Mouse (Mus musculus) embryonic fibroblast, embryonic 13.5 days (primary cell): ENCODE data around the gene Gtf3c4. TPM values are rescaled to one million over a fixed set of nuclear protein-coding genes. Genes with fewer than 3 reads are reported as not detected.

Source experiments
- H3K27ac ChIP-seq: 2 replicates; pipeline ENCODE4 v1.5.1; 2012; ENCODE audit warnings: low read length, control low read depth, inconsistent platforms; ENCODE audit not compliant: insufficient read depth
- H3K4me1 ChIP-seq: 2 replicates; pipeline ENCODE4 v1.6.1; 2011; ENCODE audit warnings: low read length; ENCODE audit not compliant: control insufficient read depth, insufficient read depth
- H3K4me3 ChIP-seq: 2 replicates; pipeline ENCODE4 v1.5.1; 2011; ENCODE audit warnings: mild to moderate bottlenecking, control low read depth, low read length; ENCODE audit not compliant: insufficient read depth
- CTCF ChIP-seq: IDR thresholded peaks from 2 replicates; pipeline ENCODE4 v1.5.1; 2011; ENCODE audit warnings: mild to moderate bottlenecking, control low read depth, low read length, moderate library complexity, borderline replicate concordance; ENCODE audit not compliant: insufficient read depth
- POLR2A ChIP-seq: IDR thresholded peaks from 2 replicates; pipeline ENCODE4 v1.6.1; 2011; ENCODE audit warnings: low read depth, mild to moderate bottlenecking, control low read depth, low read length, moderate library complexity
- polyA plus RNA-seq: library from polyadenylated mRNA; stranded (reverse); fragments of >200 nt; gene quantifications from 2 replicates; pipeline ENCODE4 v1.2.4, GENCODE M21; 2011; ENCODE audit warnings: low read depth; ENCODE audit not compliant: missing spikeins, insufficient read length

Gene Gtf3c4
- polyA plus RNA-seq, 1 experiment, result 27.0 TPM

GRCm38 (mm10) chr2:28787067-28787619 lies 53.0 kb downstream of the Gtf3c4 start:
- Histone ChIP-seq H3K4me3 (no peak overlapping the region), H3K4me1 (no peaks in the 10 kb centered on the region), H3K27ac (no peak overlapping the region)
- TF ChIP-seq CTCF, result no peak
- no peak for TF ChIP-seq POLR2A

GRCm38 (mm10) chr2:28786355-28787066 lies 53.6 kb downstream of the Gtf3c4 start:
- H3K4me3 ChIP-seq, result no peak overlapping the region
- TF ChIP-seq POLR2A (no peak), CTCF (no peak)
- H3K27ac ChIP-seq, result no peak overlapping the region
- no peaks in the 10 kb centered on the region for H3K4me1 ChIP-seq

GRCm38 (mm10) chr2:28781310-28781709 lies 58.9 kb downstream of the Gtf3c4 start:
- TF ChIP-seq POLR2A (no peak), CTCF (no peak)

GRCm38 (mm10) chr2:28780001-28780782 lies 60.0 kb downstream of the Gtf3c4 start:
- no peak for TF ChIP-seq POLR2A
- no peak for TF ChIP-seq CTCF
- H3K27ac ChIP-seq, result no peak overlapping the region
- no peak overlapping the region for H3K4me3 ChIP-seq
- no peaks in the 10 kb centered on the region for H3K4me1 ChIP-seq

More at GRCm38 (mm10) chr2:28781310-28781709, 58.9 kb downstream of the Gtf3c4 start:
- Histone ChIP-seq H3K27ac (no peak overlapping the region), H3K4me3 (no peak overlapping the region), H3K4me1 (no peaks in the 10 kb centered on the region)

GRCm38 (mm10) chr2:28776728-28777127 lies 63.4 kb downstream of the Gtf3c4 start:
- no peaks in the 10 kb centered on the region for H3K4me1 ChIP-seq
- H3K27ac ChIP-seq, result no peak overlapping the region
- no peak for TF ChIP-seq CTCF
- no peak for TF ChIP-seq POLR2A
- H3K4me3 ChIP-seq, result no peak overlapping the region

GRCm38 (mm10) chr2:28774073-28774472 lies 66.1 kb downstream of the Gtf3c4 start:
- no peak overlapping the region for H3K4me3 ChIP-seq
- H3K4me1 ChIP-seq, result no peaks in the 10 kb centered on the region; the same call in 1 of the 2 replicates
- H3K27ac ChIP-seq, result no peak overlapping the region
- TF ChIP-seq POLR2A (no peak), CTCF (no peak)

Other genes starting within 250 kb of the Gtf3c4 start
- not detected in 2 replicates for gene Gfi1b, start 218.4 kb downstream of the Gtf3c4 start, polyA plus RNA-seq
- 18.5 and 22.2 TPM in 2 replicates for gene Tsc1, start 199.1 kb downstream of the Gtf3c4 start, polyA plus RNA-seq
- 2.0 TPM in 1 of 2 replicates, not detected in the other for gene Spaca9, start 140.6 kb downstream of the Gtf3c4 start, polyA plus RNA-seq
- not detected in 2 replicates for gene Ak8, start 140.2 kb downstream of the Gtf3c4 start, polyA plus RNA-seq
- gene Ddx31, start within 50 bp of the Gtf3c4 start, polyA plus RNA-seq, result 9.3 and 11.6 TPM in 2 replicates
- not detected in 2 replicates for gene Barhl1, start 76.3 kb upstream of the Gtf3c4 start, polyA plus RNA-seq
- 0.76 TPM in 1 of 2 replicates, not detected in the other for gene Cfap77, start 214.7 kb upstream of the Gtf3c4 start, polyA plus RNA-seq
- gene Ttf1, start 219.9 kb upstream of the Gtf3c4 start, polyA plus RNA-seq, result 14.1 and 15.1 TPM in 2 replicates